Mouse (Mus musculus) limb, embryonic 11.5 days (tissue): ENCODE measurements at regions not wholly inside any gene's neighbourhood (a gene's known extent, or its start where the extent isn't known, plus 50 kb on each side); places are given as distances from the start of the nearest gene placed in this dataset.

ENCODE experiments used
- ATAC-seq: fragments of 200-750 bp; cut with Nextera tagmentation; 2 replicates; pipeline ENCODE4 v1.8.0; 2017; ENCODE audit warnings: low read depth; ENCODE audit not compliant: insufficient number of reproducible peaks, low FRiP score, low TSS enrichment
- DNase-seq: peaks from one replicate; pipeline ENCODE4 v3.0.0-alpha.2; 2015; ENCODE audit warnings: low spot score
- H3K27ac ChIP-seq: fragments of 300-500 bp; sonication (generic); replicated peaks from 2 replicates; pipeline ENCODE4 v1.5.1; 2014; ENCODE audit warnings: low read depth, mild to moderate bottlenecking, low read length
- H3K27me3 ChIP-seq: fragments of 300-500 bp; sonication (generic); 2 replicates; pipeline ENCODE4 v1.6.1; 2014; ENCODE audit warnings: mild to moderate bottlenecking, low read length, mixed read lengths; ENCODE audit not compliant: control insufficient read depth, insufficient read depth
- H3K36me3 ChIP-seq: fragments of 300-500 bp; sonication (generic); 2 replicates; pipeline ENCODE4 v1.6.1; 2014; ENCODE audit warnings: mild to moderate bottlenecking, low read length, moderate library complexity, mixed read lengths; ENCODE audit not compliant: control insufficient read depth, insufficient read depth
- H3K4me1 ChIP-seq: fragments of 300-500 bp; sonication (generic); 2 replicates; pipeline ENCODE4 v1.6.1; 2014; ENCODE audit warnings: low read length, mixed read lengths; ENCODE audit not compliant: control insufficient read depth, insufficient read depth
- H3K4me2 ChIP-seq: fragments of 300-500 bp; sonication (generic); 2 replicates; pipeline ENCODE4 v1.6.1; 2014; ENCODE audit warnings: low read depth, mild to moderate bottlenecking, moderate library complexity; ENCODE audit not compliant: severe bottlenecking
- H3K4me3 ChIP-seq: fragments of 300-500 bp; sonication (generic); 2 replicates; pipeline ENCODE4 v1.5.1; 2014; ENCODE audit warnings: low read depth, low read length
- H3K9ac ChIP-seq: fragments of 300-500 bp; sonication (generic); 2 replicates; pipeline ENCODE4 v1.6.1; 2014; ENCODE audit warnings: mild to moderate bottlenecking, low read length
- H3K9me3 ChIP-seq: fragments of 300-500 bp; sonication (generic); 2 replicates; pipeline ENCODE4 v1.6.1; 2016; ENCODE audit warnings: low read length; ENCODE audit not compliant: control insufficient read depth
- WGBS: fragments of 180-500 bp; shearing (Covaris S2); extraction: QIAGEN DNeasy Blood & Tissue Kit; methylation state at CpG from one replicate; pipeline ENCODE4 v1.1.7; 2014; 5-methylcytosine and 5-hydroxymethylcytosine counted together

DNA sequence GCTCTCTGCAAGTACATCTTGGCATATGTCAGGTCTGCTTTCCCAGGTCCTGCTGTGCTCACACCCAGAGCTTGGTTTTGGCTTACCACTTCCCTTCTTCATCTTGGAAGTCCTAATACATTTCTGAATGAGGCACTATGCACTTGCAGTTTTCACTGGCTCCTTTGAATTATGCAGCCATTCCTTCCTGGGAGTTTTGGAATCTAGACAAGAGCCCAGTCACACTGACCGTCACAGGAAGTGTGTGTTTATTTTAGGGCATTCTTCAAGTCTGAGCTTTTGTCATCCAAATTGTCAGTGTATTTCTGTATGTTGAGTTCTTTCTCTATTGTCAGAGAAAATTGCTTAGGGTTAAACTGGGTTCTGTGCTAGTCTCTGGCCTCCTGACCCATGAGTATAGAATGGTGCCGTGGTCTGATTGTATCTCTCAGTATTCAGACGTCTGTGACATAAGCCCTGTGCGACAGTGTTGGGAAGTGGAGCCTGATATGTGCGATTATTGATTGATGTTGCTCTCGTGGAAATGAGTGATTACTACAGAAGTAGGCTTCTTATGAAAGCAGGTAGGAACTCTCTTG, 162.6 kb upstream of the Serpine2 start:
- DNase-seq = no peak
- no peak overlapping the region for H3K4me3 ChIP-seq
- H3K4me1 ChIP-seq = no peaks in the 10 kb centered on the region
- no peak overlapping the region for H3K4me2 ChIP-seq
- no peaks in the 10 kb centered on the region for H3K27me3 ChIP-seq
- H3K36me3 ChIP-seq = no peaks in the 10 kb centered on the region
- no peak for ATAC-seq
- H3K9me3 ChIP-seq = no peaks in the 10 kb centered on the region
- no peak overlapping the region for H3K27ac ChIP-seq
- H3K9ac ChIP-seq = no peak overlapping the region
- 84% methylated on average over 6 of the region's 6 CpGs for WGBS

DNA sequence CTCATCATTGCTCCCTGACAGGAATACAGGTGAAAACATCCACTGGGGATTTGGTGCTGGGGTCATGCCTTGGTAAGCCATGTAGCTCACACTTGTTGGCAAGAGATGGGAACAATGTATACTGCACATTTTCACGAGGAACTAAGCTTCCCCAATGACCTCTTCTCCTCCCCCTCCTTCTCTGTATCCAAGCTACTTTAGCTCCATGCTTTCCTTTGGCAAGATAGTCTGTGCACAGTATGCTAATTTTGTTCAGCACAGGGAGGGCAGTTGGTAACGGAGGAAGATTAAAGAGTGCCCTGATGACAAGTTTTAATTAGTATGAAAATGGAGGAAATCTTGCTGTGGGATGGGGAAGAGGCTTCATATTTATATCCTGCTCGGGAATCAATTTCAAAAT, 160.9 kb upstream of the Serpine2 start:
- 74% methylated on average over 3 of the region's 3 CpGs for WGBS
- no peak overlapping the region for H3K4me2 ChIP-seq
- ATAC-seq = no peak
- H3K27me3 ChIP-seq = no peaks in the 10 kb centered on the region
- no peak overlapping the region for H3K9ac ChIP-seq
- no peaks in the 10 kb centered on the region for H3K9me3 ChIP-seq
- DNase-seq = no peak
- H3K36me3 ChIP-seq = no peaks in the 10 kb centered on the region
- no peaks in the 10 kb centered on the region for H3K4me1 ChIP-seq
- H3K27ac ChIP-seq = no peak overlapping the region
- no peak overlapping the region for H3K4me3 ChIP-seq

DNA sequence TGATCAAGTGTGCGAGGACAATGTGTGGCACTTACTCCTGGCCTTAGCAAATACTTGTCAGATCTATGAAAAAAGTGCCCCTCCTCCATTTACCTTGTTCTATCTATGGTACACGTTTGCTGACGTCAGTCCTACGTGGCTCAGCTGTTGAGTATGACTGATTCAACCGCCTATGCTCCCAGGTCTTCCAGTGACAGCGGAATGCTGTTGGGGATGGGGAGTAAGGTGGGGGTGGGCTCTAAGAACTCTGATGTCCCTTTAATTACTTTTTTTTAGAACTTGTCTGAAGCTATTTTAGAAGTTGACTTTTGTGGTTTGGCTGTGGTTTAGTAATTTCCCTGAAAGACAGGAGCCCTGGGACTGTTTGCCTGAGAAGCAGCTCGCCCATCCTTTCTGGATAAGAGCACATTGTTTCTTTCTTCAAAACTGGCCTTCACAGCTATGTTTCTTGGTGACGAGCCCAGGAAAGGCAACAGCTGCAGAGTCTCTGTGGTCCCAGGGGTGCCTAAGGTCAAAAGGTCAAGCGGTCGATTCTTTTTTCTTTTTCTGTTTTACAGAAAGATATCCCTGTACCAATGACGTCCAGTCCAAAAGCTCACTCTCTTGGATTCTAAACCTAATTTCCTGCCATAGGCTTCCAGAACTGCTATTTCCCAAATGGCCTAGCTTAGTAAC, 157.5 kb upstream of the Serpine2 start:
- Histone ChIP-seq H3K9ac (no peak overlapping the region), H3K4me1 (no peaks in the 10 kb centered on the region), H3K27ac (no peak overlapping the region), H3K9me3 (no peaks in the 10 kb centered on the region), H3K4me2 (no peak overlapping the region), H3K36me3 (no peaks in the 10 kb centered on the region), H3K4me3 (no peak overlapping the region), H3K27me3 (no peaks in the 10 kb centered on the region)
- 80% methylated on average over 11 of the region's 11 CpGs for WGBS
- DNase-seq = no peak
- no peak for ATAC-seq

DNA sequence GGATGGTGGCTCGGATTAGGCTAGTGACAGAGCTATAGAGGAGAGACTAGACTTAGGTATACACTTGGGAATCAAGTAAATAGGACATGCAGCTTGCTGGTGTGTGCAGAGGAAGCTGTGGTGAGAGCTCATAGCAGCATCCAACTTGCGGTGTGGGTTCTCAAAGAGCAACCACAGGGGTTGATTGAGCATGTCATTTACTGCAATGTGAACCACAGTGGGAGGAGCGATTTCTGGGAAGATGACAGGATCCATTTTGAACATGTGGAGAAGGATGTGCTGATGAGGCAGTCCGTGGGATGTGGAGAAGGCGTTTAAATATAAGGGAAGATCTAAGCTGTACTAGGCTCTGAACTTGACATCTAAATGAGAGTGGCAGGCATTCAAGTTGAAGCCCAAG, 154.5 kb upstream of the Serpine2 start:
- no peak overlapping the region for H3K9ac ChIP-seq
- no peak overlapping the region for H3K4me2 ChIP-seq
- ATAC-seq = no peak
- WGBS = 97% methylated on average over 5 of the region's 5 CpGs
- H3K36me3 ChIP-seq = no peaks in the 10 kb centered on the region
- H3K4me3 ChIP-seq = no peak overlapping the region
- DNase-seq = no peak
- no peak overlapping the region for H3K27ac ChIP-seq
- H3K9me3 ChIP-seq = no peaks in the 10 kb centered on the region
- no peaks in the 10 kb centered on the region for H3K4me1 ChIP-seq
- H3K27me3 ChIP-seq = no peaks in the 10 kb centered on the region

DNA sequence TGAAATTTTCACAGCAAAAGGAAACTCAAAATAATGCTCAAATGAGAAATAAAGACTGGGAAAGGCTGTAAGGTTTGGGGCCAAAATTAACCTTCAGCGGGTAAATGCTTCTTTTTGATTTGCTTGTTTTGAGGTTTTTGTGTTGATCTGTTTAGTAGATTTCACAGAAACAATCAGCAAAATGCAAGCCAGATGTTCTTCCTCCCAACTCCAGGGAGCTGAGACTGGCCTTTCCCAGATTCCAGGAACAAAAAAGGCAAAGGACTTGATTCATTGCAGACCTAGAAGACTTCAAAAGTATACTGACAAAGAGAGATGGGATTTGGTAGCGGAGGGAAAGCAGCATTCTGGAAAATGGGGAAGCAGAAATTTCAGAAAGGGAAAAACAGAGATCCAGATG, 153.6 kb upstream of the Serpine2 start:
- Histone ChIP-seq H3K9ac (no peak overlapping the region), H3K27ac (no peak overlapping the region), H3K4me1 (no peaks in the 10 kb centered on the region), H3K4me3 (no peak overlapping the region), H3K4me2 (no peak overlapping the region), H3K36me3 (no peaks in the 10 kb centered on the region), H3K9me3 (no peaks in the 10 kb centered on the region), H3K27me3 (no peaks in the 10 kb centered on the region)
- DNase-seq = no peak
- 30% methylated on average over 2 of the region's 2 CpGs for WGBS
- no peak for ATAC-seq

DNA sequence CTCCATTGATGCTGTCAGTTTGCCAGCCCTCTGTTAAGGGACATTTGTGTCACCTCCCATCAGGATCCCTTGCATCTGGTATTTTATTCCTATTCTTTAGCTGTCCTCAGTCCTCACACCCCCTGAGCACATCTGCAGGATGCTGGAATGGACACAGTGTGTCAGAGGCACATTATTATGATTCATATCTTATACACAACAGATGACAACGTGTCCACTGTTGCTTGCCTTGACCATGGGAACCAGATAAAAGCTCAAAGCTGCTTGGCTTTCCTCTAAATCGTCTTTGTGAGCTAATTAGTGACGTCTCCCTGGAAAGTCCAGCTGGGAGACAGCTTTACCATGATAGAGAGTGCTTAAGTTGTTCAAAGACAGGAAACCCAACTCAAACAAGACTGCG, 149.7 kb upstream of the Serpine2 start:
- DNase-seq = no peak
- 36% methylated on average over 4 of the region's 4 CpGs for WGBS

DNA sequence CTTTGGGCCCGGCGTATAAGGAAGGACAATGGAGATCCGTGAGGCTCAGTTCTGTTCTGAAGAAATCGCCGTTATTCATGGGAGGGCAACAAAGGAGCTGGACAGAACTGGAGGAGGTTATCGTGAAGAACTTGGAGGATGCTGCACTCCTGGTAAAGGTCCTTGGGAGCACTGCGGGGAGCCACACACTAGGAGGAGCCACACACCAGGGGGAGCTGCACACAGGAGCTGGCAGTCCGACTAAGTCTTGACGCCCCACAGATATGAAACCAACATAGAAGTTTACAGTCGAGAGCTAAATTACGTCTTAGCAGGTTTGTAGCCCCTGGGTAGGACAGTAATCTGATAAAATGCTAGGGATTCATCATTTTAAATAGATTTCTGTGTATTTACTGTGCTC, 138.1 kb upstream of the Serpine2 start:
- no peak overlapping the region for H3K4me2 ChIP-seq
- no peak overlapping the region for H3K9ac ChIP-seq
- no peaks in the 10 kb centered on the region for H3K4me1 ChIP-seq
- no peak overlapping the region for H3K27ac ChIP-seq
- 83% methylated on average over 11 of the region's 11 CpGs for WGBS
- H3K36me3 ChIP-seq = no peaks in the 10 kb centered on the region
- no peak for DNase-seq
- H3K4me3 ChIP-seq = no peak overlapping the region
- H3K9me3 ChIP-seq = no peaks in the 10 kb centered on the region
- ATAC-seq = no peak
- H3K27me3 ChIP-seq = no peaks in the 10 kb centered on the region

More for the DNA sequence above, 149.7 kb upstream of the Serpine2 start:
- no peaks in the 10 kb centered on the region for H3K4me1 ChIP-seq
- no peak overlapping the region for H3K4me2 ChIP-seq
- H3K27me3 ChIP-seq = no peaks in the 10 kb centered on the region
- no peak for ATAC-seq
- no peak overlapping the region for H3K9ac ChIP-seq
- no peak overlapping the region for H3K27ac ChIP-seq
- no peak overlapping the region for H3K4me3 ChIP-seq
- no peaks in the 10 kb centered on the region for H3K9me3 ChIP-seq
- H3K36me3 ChIP-seq = no peaks in the 10 kb centered on the region

DNA sequence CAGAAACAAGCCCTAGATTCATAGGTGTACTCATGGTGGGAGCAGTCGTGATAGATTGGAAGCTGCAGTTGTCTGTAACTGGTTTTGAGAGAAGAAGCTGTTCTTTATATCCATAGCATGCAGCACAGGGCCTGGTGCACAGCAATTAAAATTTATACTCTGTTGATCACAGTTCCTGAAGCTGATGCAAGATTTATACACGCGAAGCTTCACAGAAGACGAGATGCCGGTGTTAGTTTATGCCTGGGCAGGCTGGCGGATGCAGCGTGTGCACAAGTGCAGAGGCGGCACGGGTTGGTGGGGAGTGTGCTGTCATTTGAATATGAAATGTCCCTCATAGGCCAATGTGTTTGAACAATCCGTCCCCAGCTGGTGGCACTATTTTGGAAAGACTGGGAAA, 136.9 kb upstream of the Serpine2 start:
- no peak for ATAC-seq
- H3K36me3 ChIP-seq = no peaks in the 10 kb centered on the region
- no peak overlapping the region for H3K4me3 ChIP-seq
- H3K27me3 ChIP-seq = no peaks in the 10 kb centered on the region
- WGBS = 96% methylated on average over 10 of the region's 10 CpGs
- no peak overlapping the region for H3K4me2 ChIP-seq
- H3K9ac ChIP-seq = no peak overlapping the region
- DNase-seq = no peak
- H3K27ac ChIP-seq = no peak overlapping the region
- no peaks in the 10 kb centered on the region for H3K4me1 ChIP-seq
- no peaks in the 10 kb centered on the region for H3K9me3 ChIP-seq

DNA sequence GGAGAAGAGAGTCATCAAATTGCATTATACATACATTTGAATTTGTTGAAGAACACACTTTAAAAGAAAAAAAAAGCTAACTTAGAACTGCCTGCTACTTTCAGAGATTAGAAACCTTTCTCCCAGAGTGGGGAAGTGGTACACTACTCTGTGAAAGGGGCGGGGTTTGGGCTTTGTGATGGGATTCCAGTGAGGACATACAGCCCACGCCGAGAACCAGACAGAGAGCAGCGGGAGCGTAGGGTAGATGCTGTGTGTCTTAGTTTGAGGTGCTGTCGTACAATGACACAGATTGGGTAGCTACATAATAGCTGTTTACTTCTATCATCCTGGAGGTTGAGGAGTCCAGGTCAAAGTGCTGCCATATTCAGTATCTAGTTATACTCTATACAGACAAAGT, 136.5 kb upstream of the Serpine2 start:
- H3K27ac ChIP-seq = no peak overlapping the region
- no peaks in the 10 kb centered on the region for H3K27me3 ChIP-seq
- no peak overlapping the region for H3K9ac ChIP-seq
- H3K36me3 ChIP-seq = no peaks in the 10 kb centered on the region
- DNase-seq = no peak
- H3K9me3 ChIP-seq = no peaks in the 10 kb centered on the region
- no peaks in the 10 kb centered on the region for H3K4me1 ChIP-seq
- H3K4me3 ChIP-seq = no peak overlapping the region
- 89% methylated on average over 6 of the region's 6 CpGs for WGBS
- no peak overlapping the region for H3K4me2 ChIP-seq
- no peak for ATAC-seq
